Mouse (Mus musculus) adrenal gland, postnatal 4 days (tissue): ENCODE measurements around the gene Clmn. TPM values are rescaled to one million over a fixed set of nuclear protein-coding genes. Genes with fewer than 3 reads are reported as not detected.

Source experiments
- DNase-seq, 2 experiments: peaks; one replicate each; pipeline ENCODE4 v3.0.0; 2021 to 2022; ENCODE audit warnings: low spot score in 2 of 2, mixed read lengths in 2 of 2
- total RNA-seq, 2 experiments: library from RNA; stranded (reverse); gene quantifications; 2 replicates each; pipeline ENCODE4 v1.2.3; 2021

Clmn gene
- total RNA-seq, 2 experiments from 2014 or later, result 20.3 to 26.9 TPM

DNA sequence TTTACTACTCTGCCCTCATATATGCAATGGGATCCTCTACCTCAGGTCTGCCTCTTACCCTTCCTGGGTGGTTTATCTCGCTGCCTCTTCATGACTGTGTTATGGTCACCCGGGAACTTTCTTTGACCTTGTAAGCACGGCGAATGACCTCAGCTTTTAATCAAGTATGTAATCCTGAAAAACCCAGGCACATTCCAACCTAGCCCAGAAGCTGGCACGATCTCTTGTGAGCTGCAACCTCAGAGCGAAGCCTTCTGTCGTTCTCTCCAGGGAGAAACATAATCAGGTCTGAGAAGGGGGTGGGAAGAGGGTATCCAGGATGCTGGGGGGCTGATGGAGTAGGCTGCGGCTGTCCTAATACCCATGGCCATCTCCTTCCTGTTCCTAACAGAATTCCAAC is 45.8 kb downstream of the Clmn start:
- DNase-seq, result no peak

DNA sequence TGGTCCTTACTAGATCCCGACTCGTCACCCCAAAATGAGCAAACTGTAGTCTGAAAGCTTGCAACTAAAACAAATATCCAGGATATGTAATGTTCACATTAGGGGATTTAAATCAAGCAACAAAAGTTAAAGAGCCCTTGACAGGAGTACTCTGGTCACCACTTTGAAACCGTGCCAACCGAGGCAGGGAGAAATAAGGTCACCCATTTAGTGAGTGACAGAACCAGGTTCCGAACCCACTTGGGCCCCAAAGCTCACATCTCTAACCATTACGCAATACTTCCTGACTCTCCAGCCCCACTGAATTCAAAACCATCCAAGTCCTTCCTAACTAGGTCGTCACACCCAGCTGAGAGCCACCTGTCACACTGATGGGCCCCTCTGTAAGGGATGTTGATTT is 46.8 kb downstream of the Clmn start:
- no peak for DNase-seq

DNA sequence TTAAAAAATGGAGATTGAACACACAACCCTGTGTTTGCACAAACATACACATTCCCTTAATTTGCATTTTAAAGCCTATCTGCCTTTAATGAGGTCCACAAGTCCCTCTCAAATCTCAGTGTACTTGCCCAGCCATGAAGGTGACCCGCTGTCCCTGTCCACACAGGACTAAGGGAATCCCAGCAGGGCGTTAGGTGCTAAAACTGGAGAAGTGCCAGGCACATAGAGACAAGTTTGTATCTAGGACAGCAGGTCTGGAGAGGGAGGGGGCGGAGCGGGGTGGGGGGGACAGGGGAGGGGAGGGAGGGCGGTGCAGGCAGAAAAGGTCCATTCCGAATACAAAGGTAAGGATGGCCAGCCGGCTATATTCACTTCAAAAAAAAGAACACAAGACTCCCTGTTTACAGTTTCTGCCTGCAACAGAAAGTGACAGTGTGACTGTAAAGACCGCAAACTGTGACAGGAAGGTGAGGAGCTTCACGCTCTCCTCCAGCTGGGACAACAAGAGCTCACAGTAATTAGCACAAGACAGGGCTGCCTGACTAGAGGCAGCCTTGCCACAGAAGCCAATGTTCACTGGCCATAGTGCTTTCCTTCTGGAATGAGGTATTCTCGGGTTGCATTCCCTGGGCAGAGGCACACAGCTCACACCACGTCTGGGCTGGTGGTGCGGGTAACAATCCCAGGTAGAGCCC is 47.6 kb downstream of the Clmn start:
- no peak for DNase-seq

DNA sequence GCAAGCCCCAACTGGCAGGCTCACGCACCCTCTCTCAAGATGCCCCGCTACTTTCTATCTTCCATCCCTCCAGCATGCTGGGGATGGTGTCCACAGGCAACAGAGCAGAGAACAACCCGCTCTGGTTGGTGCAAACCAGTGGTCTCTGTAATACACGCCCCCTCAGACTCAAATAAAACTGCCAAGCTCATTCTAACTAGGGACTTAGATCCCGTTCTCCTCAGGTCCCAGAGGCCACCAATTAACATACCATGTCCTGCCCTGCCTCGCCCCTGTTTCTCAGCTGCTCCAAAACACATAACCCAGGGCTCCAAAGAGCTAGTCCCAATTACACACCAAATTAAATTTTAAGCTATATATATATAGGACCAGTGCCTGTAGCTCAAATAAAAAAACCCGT is 50.6 kb downstream of the Clmn start:
- DNase-seq, result no peak

DNA sequence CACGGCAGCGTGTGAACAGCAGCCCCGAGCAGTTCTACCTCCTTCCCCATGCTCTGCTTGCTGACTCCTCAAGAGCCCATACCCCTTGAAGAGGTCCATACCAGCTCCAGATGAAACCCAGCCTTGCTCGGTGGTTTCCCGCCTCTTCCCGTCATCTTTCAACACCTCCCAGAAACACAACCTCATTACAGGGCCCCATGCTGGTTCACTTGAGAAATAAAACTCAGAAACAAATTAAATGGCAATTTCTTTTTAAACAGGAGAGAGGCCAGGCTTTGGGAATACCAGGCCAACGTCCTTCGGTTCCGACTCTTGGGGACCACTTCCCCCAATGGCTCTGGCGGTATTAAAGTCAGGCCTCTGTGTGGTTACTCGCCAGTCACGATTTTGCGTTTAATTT is 51.1 kb downstream of the Clmn start:
- DNase-seq, result no peak

DNA sequence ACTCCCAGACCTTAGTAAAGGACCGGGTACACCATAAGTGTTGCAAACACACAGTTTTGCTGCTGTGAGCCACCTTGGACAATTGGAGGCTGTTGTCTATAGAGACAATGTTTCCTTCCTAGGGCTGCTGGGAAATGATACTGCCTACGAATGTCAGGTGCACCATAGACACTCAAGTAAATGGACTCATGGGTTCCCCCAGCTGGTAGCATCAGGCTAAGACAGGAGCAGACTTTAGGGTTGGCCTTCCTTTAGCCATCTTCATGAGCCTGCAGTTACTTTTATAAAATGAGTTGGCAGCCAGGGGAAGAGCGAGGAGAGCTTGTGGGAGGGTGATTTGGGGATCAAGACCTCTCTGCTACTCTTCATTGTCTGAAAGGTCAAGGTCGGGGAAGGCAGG is 52.2 kb downstream of the Clmn start:
- no peak for DNase-seq

DNA sequence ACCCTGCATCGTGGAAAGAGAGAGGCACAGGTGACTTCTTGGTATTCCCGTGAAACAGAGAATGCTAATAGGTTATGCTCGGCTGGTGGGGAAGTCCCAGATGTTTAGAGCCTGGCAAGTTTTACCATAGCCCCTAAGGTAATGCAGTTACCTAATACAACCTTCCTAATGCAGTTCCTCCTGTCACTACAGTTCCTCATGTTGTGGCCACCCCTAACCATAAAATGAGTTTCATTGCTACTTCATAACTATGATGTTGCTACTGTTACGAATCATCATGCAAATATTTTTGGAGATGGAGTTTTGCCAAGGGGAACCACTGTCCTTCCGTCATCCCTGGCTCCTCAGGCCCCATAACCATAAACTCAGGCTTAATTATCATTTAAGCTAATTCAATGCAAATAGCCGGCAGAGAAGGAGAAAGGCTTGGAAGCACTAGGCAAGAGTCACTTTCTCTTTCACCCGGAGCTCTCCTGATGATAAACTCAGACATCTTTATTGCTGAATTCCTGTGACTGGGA is 53.9 kb downstream of the Clmn start:
- DNase-seq, result no peak

DNA sequence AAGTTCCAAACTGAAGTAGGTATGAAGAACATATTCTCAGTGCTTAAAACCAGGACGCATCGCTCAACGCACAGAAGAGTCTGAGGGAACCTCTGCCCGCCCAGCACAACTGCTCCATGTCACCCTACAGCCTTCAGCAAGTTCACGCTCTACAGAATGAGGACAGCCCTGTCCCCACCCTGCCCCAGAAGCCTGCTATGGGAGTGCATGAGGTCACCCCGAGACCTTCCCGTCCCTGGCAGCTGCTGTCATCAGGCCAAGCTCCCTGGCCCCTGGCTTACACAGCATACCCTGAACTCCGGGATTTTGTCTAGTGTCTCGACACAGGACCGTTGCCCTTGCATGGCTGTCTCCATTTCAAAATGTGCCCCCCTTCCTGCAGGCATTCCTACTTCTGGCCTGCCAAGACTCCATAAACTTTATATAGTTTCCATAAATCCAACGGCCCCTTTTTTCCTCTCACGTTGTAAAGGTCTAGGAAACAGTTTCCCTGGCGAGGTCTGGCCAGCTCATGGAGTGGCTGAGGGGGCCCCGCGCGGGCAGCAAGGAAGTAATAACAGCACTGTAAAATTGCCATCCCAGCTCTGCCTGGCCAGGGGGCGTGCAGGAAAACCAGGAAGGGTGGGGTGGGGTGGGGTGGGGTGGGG is 56.3 kb downstream of the Clmn start:
- DNase-seq, result no peak

DNA sequence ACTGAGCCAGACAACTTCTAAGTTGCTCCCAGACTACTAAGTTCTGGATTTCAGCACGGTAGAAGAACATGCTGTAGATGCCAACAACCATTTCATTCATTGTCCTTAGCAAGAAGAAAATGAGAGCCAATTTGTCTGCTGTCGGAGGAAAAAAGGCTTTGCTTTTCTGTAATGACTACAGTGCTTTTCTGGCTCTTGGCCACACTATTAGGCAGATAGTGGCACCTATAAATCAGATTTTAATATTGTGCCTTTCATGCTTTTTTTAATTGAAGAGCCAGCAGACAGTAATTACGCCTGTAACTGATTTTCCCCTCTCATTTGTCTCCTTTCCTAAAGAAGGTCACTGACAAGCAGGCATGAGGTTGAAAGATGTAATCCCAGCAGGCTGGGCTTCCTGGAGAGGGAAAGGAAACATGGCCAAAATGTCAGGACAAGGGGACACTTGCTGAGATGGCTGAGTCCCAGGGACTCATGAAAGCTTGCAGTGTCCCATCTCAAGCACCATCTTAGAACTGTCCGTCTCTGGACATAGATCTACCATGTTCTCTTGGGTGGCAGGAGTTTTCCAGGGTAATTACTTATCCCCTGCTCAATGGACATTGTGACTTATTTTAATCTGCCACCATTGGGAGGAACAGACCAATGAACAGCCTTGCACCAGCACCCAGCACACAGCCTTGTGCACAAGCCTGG is 58.0 kb downstream of the Clmn start:
- DNase-seq, result no peak

DNA sequence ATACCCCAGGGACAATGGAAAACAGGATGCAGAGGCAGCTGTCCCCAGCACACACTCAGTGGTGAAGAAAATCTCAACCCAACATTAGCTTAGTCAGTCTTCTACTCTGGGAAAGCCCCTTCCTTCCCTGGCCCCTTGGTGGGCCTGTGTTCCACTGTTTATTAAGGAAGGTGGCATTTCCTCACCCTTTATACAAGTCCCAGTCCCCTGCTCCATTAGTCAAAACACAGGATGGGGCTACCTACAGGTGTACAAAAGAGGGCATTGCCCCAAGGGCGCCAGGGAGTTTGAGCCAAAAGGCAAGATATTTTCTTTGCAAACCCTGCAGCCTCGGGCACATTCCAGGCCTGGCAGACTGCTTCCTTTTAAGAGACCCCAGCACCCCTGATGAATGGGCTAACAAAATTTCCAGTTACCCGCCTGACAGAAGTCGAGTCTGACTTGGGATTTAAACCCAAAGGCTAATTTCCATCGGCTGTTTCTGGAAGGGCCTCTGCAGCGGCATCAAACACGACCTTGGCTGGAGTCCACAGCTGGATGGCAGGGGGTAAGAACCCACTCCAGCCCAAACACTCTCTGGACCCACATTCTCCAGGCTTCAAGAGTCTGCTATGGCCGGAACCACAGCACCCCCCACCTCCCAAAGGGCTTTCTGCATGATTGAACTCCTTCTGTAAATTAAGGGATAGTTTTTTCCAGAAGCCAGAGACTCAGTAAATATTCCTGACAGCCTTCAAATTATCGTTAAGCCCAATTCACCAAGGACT is 63.2 kb downstream of the Clmn start:
- no peak for DNase-seq

DNA sequence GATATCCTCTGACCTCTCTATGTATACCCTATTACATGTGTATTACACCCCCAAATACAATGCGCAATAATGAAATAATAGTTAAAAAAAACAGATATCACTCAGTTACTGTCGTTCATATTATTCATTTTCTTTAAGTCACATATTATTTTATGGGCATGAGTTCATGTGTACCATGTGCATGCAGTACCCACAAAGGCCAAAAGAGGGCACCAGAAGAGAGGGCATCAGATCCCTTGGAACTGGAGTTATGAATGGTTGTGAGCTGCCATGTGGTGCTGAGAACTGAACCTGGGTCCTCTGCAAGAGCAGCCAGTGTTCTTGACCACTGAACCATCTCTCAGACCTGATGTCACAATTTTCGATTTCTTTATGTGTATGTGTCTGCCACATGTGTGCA is 65.5 kb downstream of the Clmn start:
- DNase-seq, result no peak

DNA sequence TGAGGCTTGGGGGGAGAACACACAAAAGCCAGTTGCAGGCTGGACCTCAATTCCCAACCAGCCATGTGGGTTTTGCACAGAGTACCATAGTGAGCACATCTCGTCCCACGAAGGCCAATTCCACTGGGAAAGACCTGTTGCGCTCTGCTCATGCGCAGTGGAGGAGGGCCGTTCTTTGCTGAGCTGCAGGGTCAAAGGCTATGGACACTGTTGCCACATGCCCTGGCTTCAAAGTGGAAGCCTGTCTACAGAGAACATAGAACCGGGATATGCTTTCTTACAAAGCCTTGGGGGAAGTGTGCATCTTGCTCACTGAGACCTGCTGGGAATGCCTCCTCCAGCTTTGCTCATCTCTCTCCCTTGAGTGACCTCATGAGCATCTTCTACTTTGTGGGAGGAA is 67.0 kb downstream of the Clmn start:
- DNase-seq, result no peak

DNA sequence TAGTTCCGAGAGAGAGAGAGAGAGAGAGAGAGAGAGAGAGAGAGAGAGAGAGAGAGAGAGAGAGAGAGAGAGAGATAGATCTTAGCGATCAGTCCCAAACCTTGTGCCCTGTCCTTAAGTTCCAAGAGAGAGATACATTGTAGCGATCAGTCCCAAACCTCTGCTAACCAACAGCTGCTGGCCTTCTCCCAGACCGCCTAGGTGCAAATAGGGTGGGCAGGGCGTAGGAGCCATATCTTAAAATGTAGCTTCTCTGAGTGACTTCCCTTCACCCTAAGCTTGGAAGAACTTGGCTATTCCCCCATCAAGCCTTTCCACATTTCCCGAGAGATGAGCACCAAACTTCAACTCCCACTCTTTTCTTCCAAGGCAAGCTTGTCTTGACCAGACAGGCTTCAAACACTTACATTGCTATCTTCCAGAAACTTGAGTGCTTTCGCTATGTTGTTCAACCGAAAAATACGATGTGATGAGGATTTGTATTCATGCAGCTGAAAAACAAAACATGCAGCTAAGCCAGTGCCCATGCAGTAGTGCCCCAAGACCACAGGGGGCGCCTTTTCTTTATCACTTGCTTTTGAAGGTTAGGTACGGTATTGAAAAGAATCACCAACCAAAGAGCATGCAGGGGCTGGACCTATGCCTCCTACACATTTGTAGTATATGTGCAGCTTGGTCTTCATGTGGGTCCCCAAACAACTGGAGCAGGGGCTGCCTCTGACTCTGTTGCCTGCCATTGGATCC is 68.1 kb downstream of the Clmn start:
- DNase-seq, result no peak

DNA sequence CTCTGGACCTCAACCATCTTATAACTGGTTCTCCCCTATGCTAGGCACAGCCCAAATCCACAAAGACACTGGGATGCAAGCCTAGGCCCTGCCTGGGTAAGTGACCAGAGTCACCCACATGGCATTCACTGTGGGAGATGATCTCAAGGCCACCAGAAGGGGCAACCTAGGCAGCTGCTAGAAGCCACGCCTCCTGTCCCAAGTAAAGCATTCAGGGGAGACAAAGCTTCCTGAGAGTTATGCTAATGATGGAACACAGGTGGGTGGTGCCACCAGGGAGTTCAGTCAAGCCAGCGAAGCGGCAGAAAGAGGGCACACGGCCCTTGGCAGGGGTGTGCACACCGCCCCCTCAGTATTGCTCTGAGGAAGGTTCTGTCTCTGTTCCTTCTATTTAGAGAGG is 69.9 kb downstream of the Clmn start:
- DNase-seq, result no peak

DNA sequence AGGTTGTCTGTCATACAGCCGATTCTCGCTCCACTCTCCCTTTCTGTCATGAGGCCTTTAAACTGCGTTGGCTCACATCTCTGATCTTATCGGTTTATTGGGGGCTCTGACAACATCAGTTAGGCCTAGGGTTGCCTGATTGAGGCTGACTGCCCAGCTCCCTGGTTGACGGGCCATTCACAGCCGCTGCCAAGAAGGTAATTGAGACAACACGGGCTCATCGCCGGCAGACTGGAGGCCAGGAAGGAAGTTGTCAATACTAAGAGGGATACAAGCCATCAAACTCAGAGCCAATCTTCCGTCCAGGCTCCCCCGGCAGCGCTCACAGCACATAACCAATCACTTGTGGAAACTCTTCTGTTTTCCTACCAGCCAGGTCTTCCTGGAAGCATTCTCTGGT is 71.4 kb downstream of the Clmn start:
- no peak for DNase-seq

DNA sequence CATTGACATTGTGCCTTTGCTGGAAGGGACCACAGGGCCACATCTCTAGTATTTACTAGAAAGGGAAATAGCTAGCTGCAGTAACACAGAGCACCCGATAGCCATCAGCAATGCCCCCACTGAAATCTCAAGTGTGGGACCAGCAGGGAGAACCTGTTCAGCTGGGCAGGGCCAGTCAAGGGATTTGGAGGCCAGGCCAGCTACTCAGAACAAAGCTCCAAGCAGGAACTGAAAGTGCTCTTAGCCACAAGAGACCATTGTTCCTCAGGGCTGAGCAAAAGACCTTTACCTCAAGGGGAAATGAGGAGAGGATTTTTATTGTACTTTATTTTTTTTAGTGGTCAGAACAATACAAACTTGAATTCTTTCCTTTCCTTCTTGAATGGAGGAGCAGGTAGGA is 87.3 kb downstream of the Clmn start:
- no peak for DNase-seq

DNA sequence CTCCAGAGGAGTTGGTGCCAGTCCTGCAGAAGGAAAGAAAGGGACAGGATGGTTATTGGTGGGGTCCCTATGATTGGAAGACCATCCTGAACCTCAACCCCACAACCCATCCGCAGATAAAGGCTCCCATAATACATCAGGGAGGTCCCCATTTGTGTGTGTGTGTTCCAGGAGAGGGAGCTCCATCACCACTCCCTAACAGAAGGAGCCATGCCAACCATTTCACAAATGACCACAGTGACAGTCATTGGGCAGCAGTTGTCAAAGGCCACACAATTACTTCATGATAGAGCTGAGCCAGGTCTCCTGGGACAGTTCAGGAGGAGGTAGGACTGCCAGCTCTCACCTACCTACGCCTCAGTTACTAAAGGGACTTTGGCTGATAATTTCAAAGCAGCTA is 92.9 kb downstream of the Clmn start:
- no peak for DNase-seq

DNA sequence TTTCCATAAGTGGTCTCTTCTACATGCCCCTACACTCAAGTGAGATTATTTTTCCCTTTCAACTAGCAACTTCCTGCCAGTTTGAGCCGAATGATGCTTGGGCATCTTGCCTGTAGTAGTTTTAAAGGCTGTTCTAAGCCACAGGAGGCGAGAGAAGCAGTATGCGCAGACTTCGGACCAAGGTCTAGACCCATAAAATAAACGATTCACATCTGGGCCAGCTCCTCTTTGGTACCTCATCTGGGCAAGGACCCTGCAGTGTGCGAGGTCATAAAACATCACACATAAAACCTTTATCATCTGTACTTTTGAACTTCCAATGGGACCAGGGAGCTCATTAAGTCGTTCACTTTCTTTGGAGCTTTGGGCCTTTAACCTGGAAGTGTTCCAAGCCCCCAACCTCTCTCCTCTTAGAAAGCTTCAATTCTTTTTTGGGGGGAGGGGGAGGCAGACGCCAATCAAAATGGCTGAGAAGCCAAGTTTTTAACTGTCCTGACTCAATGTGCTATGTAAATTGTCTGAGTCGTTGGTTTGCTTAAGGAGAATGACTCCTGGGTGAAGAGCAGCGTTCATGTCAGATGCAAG is 95.6 kb downstream of the Clmn start:
- DNase-seq, result no peak

DNA sequence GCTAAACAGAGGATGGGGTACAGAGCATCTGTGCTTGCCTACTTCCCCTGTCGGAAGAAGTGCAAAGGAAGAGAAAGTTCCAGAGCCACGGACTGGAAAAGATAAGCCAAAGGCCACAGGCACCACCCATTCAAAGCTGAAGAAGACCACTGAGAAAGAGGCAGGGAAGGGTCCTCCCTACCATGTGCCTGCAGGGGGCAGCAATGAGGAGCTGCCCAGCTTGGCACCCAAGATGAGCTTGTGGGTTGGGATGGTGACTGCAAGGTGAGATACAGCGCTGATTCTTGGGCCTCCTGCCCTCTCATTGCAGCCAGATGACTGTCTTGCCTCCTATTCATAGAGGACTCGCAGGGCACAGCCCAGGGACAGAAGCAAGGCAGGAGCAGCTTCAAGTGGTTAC is 97.7 kb downstream of the Clmn start:
- no peak for DNase-seq

DNA sequence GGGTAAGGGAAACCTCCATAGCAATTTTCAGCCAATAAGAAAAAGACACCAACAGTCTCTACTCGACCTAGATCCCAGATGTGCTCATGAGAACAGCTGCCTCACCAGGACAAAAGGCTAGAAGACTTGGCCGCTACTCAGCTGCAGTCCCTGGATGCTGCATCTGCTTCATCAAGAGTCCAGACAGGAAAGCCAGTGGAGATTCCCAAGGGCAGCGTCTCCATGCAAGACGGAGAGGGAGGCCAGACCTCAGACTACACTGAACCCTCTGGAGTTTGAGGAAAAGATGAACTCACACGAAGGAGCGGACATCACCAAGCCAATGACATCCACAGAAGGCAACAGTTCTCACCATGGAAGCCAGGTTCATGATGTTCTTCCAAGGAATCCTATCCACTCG is 99.1 kb downstream of the Clmn start:
- no peak for DNase-seq

DNA sequence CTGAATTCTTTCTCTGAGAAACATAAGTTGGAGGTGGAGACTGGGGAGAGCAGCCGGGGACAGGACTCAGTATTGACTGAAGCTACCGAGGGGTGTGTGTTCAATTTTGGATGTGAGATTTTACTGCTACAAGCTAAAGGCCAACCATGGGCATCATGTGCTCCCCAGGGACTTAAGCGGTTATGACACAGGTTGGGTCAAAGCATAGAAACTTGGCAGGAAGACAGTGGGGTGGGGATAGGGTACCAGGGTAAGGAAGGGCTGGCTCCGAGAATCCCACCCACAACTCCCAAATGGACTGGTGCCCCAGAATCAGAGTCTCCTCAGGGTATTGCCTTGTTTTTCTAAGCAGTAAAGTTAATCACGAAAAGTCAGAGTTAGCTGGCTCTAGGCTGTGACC is 99.8 kb downstream of the Clmn start:
- no peak for DNase-seq
